Mouse (Mus musculus) thymus, adult 2 months (tissue): ENCODE results near the gene Naa38.

ENCODE experiments used
- CTCF ChIP-seq: fragments of 200-500 bp; IDR thresholded peaks from 2 replicates; pipeline ENCODE4 v1.5.1; 2012; ENCODE audit warnings: mild to moderate bottlenecking, control low read depth, low read length, moderate library complexity, borderline replicate concordance; ENCODE audit not compliant: control insufficient read depth, poor library complexity, insufficient read depth; ENCODE audit errors: extremely low read depth
- POLR2A ChIP-seq: fragments of 200-500 bp; IDR thresholded peaks from 2 replicates; pipeline ENCODE4 v1.6.1; 2012; ENCODE audit warnings: mild to moderate bottlenecking, low read length, control low read depth, moderate library complexity; ENCODE audit not compliant: control insufficient read depth, poor library complexity, insufficient read depth; ENCODE audit errors: extremely low read depth

DNA sequence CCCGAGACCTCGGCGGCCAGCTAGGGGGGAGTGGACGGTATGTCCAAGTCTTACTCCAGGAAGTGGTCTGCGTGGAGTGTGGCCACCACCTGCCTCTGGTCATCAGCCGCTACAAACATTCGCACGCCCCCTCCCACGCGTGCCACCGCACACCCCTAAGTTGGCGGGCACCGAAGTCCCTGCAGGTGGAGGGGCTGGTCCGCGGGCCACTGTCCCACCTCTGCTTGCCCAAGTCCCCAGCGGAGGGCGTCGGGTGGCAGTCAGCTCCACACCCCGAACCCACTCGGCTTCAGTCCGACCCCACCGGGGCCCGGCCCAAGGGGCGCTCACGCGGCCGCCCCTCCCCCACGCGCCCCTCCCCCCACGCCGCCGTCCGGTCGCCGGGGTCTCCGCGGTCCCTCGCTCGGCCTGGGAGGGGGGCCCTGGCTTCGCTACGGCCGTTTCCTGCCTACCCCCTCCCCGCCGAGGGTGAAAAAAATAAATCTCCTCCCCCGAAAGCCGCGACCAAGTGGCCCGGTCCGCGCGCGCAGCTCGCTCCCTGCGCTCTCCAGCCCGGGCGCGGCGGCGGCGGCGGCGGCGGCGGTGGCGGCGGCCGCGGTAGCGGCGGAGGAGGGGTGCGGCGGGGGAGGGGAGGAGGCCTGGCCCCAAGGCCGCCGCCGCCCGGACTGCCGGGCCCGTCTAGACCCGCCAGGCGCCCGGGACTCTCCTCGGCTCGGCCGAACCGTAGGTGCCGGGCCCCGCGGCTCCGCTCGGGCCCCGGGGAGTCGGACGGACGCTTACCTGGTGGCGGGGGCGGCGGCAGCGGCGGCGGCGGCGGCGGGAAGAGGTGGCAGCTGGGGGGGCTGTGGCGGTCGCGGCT is 26.7 kb upstream of the Naa38 start:
- TF ChIP-seq POLR2A: no peak
- no peak for TF ChIP-seq CTCF
